Mouse (Mus musculus) limb, embryonic 13.5 days (tissue): ENCODE measurements around the gene Fbp2. TPM values are rescaled to one million over a fixed set of nuclear protein-coding genes. Genes with fewer than 3 reads are reported as not detected.
"Not testable (repeated sequence)": the region's sequence is repeated elsewhere in the genome, so short reads cannot be mapped to it uniquely, and the experiment has no call there.

Source experiments
- ATAC-seq: fragments of 200-750 bp; cut with Nextera tagmentation; 2 replicates; pipeline ENCODE4 v1.8.0; 2017; ENCODE audit warnings: low read depth, moderate number of reproducible peaks, moderate TSS enrichment; ENCODE audit not compliant: low FRiP score
- H3K27ac ChIP-seq: fragments of 300-500 bp; sonication (generic); 2 replicates; pipeline ENCODE4 v1.5.1; 2015; ENCODE audit warnings: inconsistent platforms, mild to moderate bottlenecking, moderate library complexity
- H3K27me3 ChIP-seq: fragments of 300-500 bp; sonication (generic); 2 replicates; pipeline ENCODE4 v1.6.1; 2015; ENCODE audit warnings: mild to moderate bottlenecking, inconsistent platforms
- H3K36me3 ChIP-seq: fragments of 300-500 bp; sonication (generic); 2 replicates; pipeline ENCODE4 v1.6.1; 2015; ENCODE audit warnings: inconsistent platforms, mild to moderate bottlenecking, moderate library complexity
- H3K4me1 ChIP-seq: fragments of 300-500 bp; sonication (generic); 2 replicates; pipeline ENCODE4 v1.6.1; 2015; ENCODE audit warnings: inconsistent platforms
- H3K4me2 ChIP-seq: fragments of 300-500 bp; sonication (generic); replicated peaks from 2 replicates; pipeline ENCODE4 v1.6.1; 2015; ENCODE audit warnings: inconsistent platforms, mild to moderate bottlenecking, moderate library complexity
- H3K4me3 ChIP-seq: fragments of 300-500 bp; sonication (generic); 2 replicates; pipeline ENCODE4 v1.5.1; 2015; ENCODE audit warnings: moderate library complexity, mild to moderate bottlenecking, inconsistent platforms
- H3K9ac ChIP-seq: fragments of 300-500 bp; sonication (generic); 2 replicates; pipeline ENCODE4 v1.6.1; 2015; ENCODE audit warnings: mild to moderate bottlenecking, inconsistent platforms
- H3K9me3 ChIP-seq: fragments of 300-500 bp; sonication (generic); 2 replicates; pipeline ENCODE4 v1.6.1; 2016; ENCODE audit warnings: inconsistent platforms
- whole genome bisulfite sequencing: fragments of 180-500 bp; shearing (Covaris S2); methylation state at CpG from one replicate; pipeline ENCODE4 v1.1.7; 2015; 5-methylcytosine and 5-hydroxymethylcytosine counted together
- polyA plus RNA-seq: library from polyadenylated mRNA; unstranded; fragments of >200 nt; fragmentation: Nextera tagmentation; extraction: Ambion mirVana; gene quantifications from 2 replicates; pipeline ENCODE4 v1.2.1, GENCODE M21; 2015

Fbp2 gene
- polyA plus RNA-seq, 1 experiment from 2014 or later, result 1.5 TPM

DNA sequence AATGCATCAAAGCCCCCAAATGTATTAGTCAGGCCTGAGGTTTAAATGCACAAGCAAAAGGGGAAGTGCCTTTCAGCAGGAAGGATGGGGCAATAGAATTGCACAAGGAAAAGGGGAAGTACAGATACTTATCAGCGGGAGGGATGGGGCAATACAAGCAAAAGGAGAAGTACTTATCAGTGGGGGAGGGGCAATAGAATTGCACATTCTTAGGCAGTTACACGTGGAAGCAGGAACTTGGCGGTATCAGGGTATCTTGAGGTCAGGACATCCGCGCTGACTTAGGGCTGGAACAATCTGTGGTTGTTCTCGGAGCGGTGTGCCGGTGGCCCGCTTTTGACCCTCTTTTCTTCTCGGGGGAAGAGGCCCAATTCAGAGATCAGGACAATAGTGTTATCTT, 1.0 kb upstream of the Fbp2 start:
- not testable (repeated sequence) for H3K4me2 ChIP-seq, H3K4me1 ChIP-seq, H3K9ac ChIP-seq, H3K4me3 ChIP-seq, H3K36me3 ChIP-seq, H3K27ac ChIP-seq, H3K27me3 ChIP-seq, ATAC-seq, H3K9me3 ChIP-seq
- 89% methylated on average over 10 of the region's 10 CpGs for WGBS

- Histone ChIP-seq H3K27me3 (no peaks in the 10 kb centered on the region), H3K9ac (no peak overlapping the region), H3K4me3 (no peak overlapping the region), H3K4me1 (peaks cover 5% of the 10 kb centered on the region), H3K27ac (no peak overlapping the region), H3K9me3 (no peaks in the 10 kb centered on the region), H3K4me2 (no peak overlapping the region), H3K36me3 (no peaks in the 10 kb centered on the region)
- no peak for ATAC-seq
- 87% methylated on average over 14 of the region's 14 CpGs for WGBS
These were observed 1.4 kb downstream of the Fbp2 start for GRCm38 (mm10) chr13:62856850-62857249.

DNA sequence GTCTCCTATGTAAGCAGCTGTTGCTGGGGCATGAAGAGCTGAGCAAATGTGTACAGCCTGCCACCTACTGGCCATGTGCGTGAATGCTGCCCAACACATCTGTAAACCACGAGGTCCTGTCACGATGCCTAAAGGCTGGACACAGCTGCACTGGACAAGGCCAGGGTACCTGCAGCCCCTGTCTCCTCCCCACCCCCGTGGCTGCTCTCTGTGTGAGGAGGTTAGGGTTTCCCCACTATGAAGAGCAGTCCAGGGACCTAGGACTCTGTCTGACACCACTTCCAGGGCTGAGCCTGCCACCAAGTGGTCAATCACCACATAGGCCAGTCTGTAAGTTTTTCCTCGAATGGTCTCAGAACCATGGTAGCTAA, 1.9 kb downstream of the Fbp2 start:
- Histone ChIP-seq H3K4me3 (peak overlapping the region; percentile 30), H3K9ac (no peak overlapping the region), H3K36me3 (no peaks in the 10 kb centered on the region), H3K4me2 (peak overlapping the region; percentile 61), H3K27ac (no peak overlapping the region), H3K27me3 (no peaks in the 10 kb centered on the region), H3K9me3 (no peaks in the 10 kb centered on the region), H3K4me1 (peaks cover 5% of the 10 kb centered on the region)
- WGBS, result 5% methylated on average over 5 of the region's 5 CpGs
- ATAC-seq, result peak; percentile 87

GRCm38 (mm10) chr13:62855396-62856304, 2.6 kb downstream of the Fbp2 start:
- WGBS, result 32% methylated on average over 25 of the region's 25 CpGs
- Histone ChIP-seq H3K27ac (no peak overlapping the region), H3K9me3 (no peaks in the 10 kb centered on the region), H3K4me1 (peaks cover 5% of the 10 kb centered on the region), H3K27me3 (no peaks in the 10 kb centered on the region), H3K4me2 (peak overlapping the region; percentile 61), H3K4me3 (peak overlapping the region; percentile 30), H3K36me3 (no peaks in the 10 kb centered on the region), H3K9ac (no peak overlapping the region)
- peak; percentile 33; the same call in 1 of the 2 replicates for ATAC-seq

- Histone ChIP-seq H3K4me1 (peaks cover 5% of the 10 kb centered on the region), H3K9ac (no peak overlapping the region), H3K4me3 (no peak overlapping the region), H3K4me2 (peak overlapping the region; percentile 28; the same call in 1 of the 2 replicates), H3K27ac (no peak overlapping the region), H3K9me3 (no peaks in the 10 kb centered on the region), H3K36me3 (no peaks in the 10 kb centered on the region), H3K27me3 (no peaks in the 10 kb centered on the region)
- 13% methylated on average over 15 of the region's 15 CpGs for WGBS
- no peak for ATAC-seq
These were observed 3.6 kb downstream of the Fbp2 start for GRCm38 (mm10) chr13:62854666-62855065.

GRCm38 (mm10) chr13:62833341-62833740, 24.9 kb downstream of the Fbp2 start:
- no peak for ATAC-seq
- Histone ChIP-seq H3K27me3 (no peaks in the 10 kb centered on the region), H3K9ac (no peak overlapping the region), H3K4me2 (no peak overlapping the region), H3K9me3 (no peaks in the 10 kb centered on the region; the same call in 1 of the 2 replicates), H3K36me3 (no peaks in the 10 kb centered on the region), H3K27ac (no peak overlapping the region), H3K4me3 (no peak overlapping the region), H3K4me1 (no peaks in the 10 kb centered on the region)
- WGBS, result 40% methylated on average over 4 of the region's 4 CpGs

DNA sequence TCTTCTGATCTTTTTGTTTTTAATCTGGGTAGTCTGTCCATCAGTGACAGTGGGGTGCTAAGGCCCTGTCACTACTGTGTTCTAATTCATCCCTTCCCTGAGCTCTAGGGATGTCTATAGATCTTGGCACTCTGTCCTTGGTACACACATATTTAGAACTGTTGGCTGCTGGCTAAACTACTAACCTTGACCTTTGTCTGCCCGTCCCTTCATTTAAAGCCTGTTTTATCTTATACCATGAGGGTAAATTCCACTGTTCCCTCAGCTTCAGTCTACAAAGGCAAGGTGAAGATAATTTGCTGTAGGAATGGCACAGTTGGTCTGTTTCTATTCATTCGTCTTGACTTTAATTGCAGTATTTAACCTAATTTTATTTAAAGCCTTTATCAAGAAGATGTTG, 26.0 kb downstream of the Fbp2 start:
- Histone ChIP-seq H3K9me3 (no peaks in the 10 kb centered on the region; the same call in 1 of the 2 replicates), H3K4me3 (no peak overlapping the region), H3K4me2 (no peak overlapping the region), H3K9ac (no peak overlapping the region), H3K4me1 (no peaks in the 10 kb centered on the region), H3K27ac (no peak overlapping the region), H3K36me3 (no peaks in the 10 kb centered on the region), H3K27me3 (no peaks in the 10 kb centered on the region)
- ATAC-seq, result no peak
- WGBS, result 72% methylated on average over 2 of the region's 2 CpGs

GRCm38 (mm10) chr13:62815705-62816104, 42.5 kb downstream of the Fbp2 start:
- H3K4me1 ChIP-seq, H3K36me3 ChIP-seq, H3K27ac ChIP-seq, H3K4me3 ChIP-seq, H3K27me3 ChIP-seq, H3K9me3 ChIP-seq, ATAC-seq, H3K9ac ChIP-seq, H3K4me2 ChIP-seq: not testable (repeated sequence)
- 84% methylated on average over 3 of the region's 3 CpGs for WGBS

DNA sequence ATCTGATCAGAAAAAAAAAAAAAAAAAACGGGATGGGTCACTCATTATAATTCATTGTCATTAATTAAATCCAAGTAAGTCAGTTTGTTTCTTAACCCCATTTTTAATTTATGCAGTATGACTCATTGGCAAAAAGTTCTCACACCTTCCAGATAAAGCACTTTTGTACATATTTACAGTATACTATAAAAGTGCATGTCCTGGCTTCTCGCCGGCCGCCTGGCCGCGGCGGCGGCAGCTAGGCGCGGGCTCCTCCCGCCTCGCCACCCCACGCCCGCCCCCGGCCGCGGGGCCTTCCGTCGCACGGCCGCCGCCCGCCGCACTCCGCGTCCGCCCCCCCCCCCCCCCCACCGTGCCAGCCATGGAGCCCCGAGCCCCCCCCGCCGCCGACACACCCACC, 45.5 kb downstream of the Fbp2 start:
- no peaks in the 10 kb centered on the region for H3K36me3 ChIP-seq
- WGBS, result 15% methylated on average over 32 of the region's 32 CpGs
- no peak overlapping the region for H3K27ac ChIP-seq
- no peaks in the 10 kb centered on the region for H3K9me3 ChIP-seq
- H3K9ac ChIP-seq, result peak overlapping the region; percentile 43; the same call in 1 of the 2 replicates
- peak overlapping the region; percentile 65 for H3K4me2 ChIP-seq
- no peak for ATAC-seq
- no peaks in the 10 kb centered on the region for H3K4me1 ChIP-seq
- H3K4me3 ChIP-seq, result peak overlapping the region; percentile 40
- no peaks in the 10 kb centered on the region for H3K27me3 ChIP-seq

- H3K4me1 ChIP-seq, H3K27me3 ChIP-seq, H3K27ac ChIP-seq, H3K9ac ChIP-seq, H3K36me3 ChIP-seq, H3K4me2 ChIP-seq, H3K4me3 ChIP-seq, H3K9me3 ChIP-seq, ATAC-seq: not testable (repeated sequence)
- 88% methylated on average over 6 of the region's 6 CpGs for WGBS
These were observed 50.2 kb downstream of the Fbp2 start for GRCm38 (mm10) chr13:62807981-62808380.
